Mouse (Mus musculus): ENCODE data around the gene Hist1h4d.

GRCm38 (mm10) chr13:23534368-23535131 lies 46.8 kb upstream of the Hist1h4d start:
- TF ChIP-seq CTCF (IDR thresholded peaks at IDR 0.05; ENCODE audit: insufficient read depth, low read depth, low read length) = no peak
- no peak for TF ChIP-seq POLR2A (IDR thresholded peaks at IDR 0.05; ENCODE audit: insufficient read depth, low read depth, low read length)

Measured in olfactory bulb, adult 2 months (tissue).